ENCODE assay signal across 13 mouse cellular contexts in the genomic region with DNA sequence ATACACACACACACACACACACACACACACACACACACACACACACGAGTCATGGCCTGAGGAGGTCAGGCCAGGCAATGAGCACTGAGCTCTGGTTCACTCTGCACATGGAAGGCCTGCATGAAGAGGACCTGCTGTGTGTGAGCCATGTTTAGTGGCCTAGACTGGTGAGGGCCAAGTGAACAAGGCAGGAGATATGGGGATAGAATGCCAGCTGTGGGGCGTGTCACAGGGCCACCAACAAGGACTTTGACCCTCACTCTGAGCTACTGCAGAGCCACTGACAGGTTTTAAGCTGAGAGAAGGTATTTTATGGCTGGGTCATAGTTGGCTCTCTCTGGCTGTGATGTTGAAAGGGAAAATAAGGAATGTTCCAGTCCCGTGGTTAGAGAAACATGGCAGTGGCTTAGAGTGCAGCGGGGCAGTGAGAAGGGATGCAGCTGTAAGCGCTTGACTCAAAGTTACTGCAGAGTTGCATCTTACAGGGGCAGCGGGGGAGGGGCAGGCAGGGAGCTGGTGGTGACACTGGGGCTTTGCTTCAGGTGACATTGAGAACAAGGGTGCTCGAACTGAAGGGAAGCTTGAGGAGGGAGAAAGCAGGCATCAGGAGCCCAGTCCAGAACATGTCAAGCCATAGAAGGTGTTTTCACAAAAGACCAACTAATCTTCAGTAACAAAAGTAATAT.
DNase-seq lines count a peak whose midpoint lies in the region; ATAC-seq and TF ChIP-seq lines count a peak whose summit lies in the region.
"Had no signal": no experiment of that assay in that cellular context is flagged by ENCODE, and none has a peak within 500 bp of the region (broad histone marks: within the 10 kb centered on the region; RNA-seq: fewer than 3 reads in every experiment).

No protein-coding gene starts in this region.

- no peak overlapping the region for H3K4me2 ChIP-seq in hindbrain, embryonic 11.5 days (replicated peaks; ENCODE audit: low read depth, low read length)
- H3K4me2 ChIP-seq in hindbrain, embryonic 14.5 days (replicated peaks), result no peak overlapping the region
- no peak overlapping the region for H3K4me2 ChIP-seq in midbrain, embryonic 11.5 days
- H3K4me2 ChIP-seq in midbrain, embryonic 14.5 days (ENCODE audit: low read length), result no peak overlapping the region
- no peak overlapping the region for H3K4me2 ChIP-seq in stomach, postnatal 0 days (replicated peaks; ENCODE audit: low read depth)
- H3K4me2 ChIP-seq: heart, embryonic 15.5 days; neural tube, embryonic 12.5 days had no signal

- no peak overlapping the region for H3K27ac ChIP-seq in hindbrain, embryonic 11.5 days (ENCODE audit: low read depth, low read length)
- no peak overlapping the region for H3K27ac ChIP-seq in hindbrain, embryonic 14.5 days
- H3K27ac ChIP-seq in midbrain, embryonic 11.5 days (ENCODE audit: low read depth, low read length), result no peak overlapping the region
- no peak overlapping the region for H3K27ac ChIP-seq in midbrain, embryonic 14.5 days (replicated peaks; ENCODE audit: low read depth, low read length)
- no peak overlapping the region for H3K27ac ChIP-seq in stomach, postnatal 0 days (replicated peaks)
- H3K27ac ChIP-seq: heart, embryonic 15.5 days; neural tube, embryonic 12.5 days had no signal

- no peak for ATAC-seq in hindbrain, embryonic 11.5 days (ENCODE audit: low FRiP score)
- no peak for ATAC-seq in hindbrain, embryonic 14.5 days (ENCODE audit: low FRiP score)
- ATAC-seq in midbrain, embryonic 11.5 days (ENCODE audit: low FRiP score), result no peak
- ATAC-seq in midbrain, embryonic 14.5 days (ENCODE audit: low FRiP score, low TSS enrichment), result no peak
- peak; percentile 93 for ATAC-seq in stomach, postnatal 0 days (ENCODE audit: low FRiP score, low TSS enrichment)
- no peak for ATAC-seq in inflammation-experienced regulatory T-cells, adult 6 months
- ATAC-seq: forebrain, embryonic 16.5 days; midbrain, embryonic 16.5 days had no signal

- TF ChIP-seq EP300 in stomach, postnatal 0 days (optimal IDR thresholded peaks at IDR 0.05), result no peak

- H3K4me1 ChIP-seq in hindbrain, embryonic 11.5 days (replicated peaks; ENCODE audit: control insufficient read depth, insufficient read depth, low read length), result no peaks in the 10 kb centered on the region
- no peaks in the 10 kb centered on the region for H3K4me1 ChIP-seq in hindbrain, embryonic 14.5 days (replicated peaks; ENCODE audit: control insufficient read depth, insufficient read depth, low read length)
- H3K4me1 ChIP-seq in midbrain, embryonic 11.5 days (ENCODE audit: control insufficient read depth, insufficient read depth, low read length), result no peaks in the 10 kb centered on the region
- no peaks in the 10 kb centered on the region for H3K4me1 ChIP-seq in midbrain, embryonic 14.5 days (ENCODE audit: control insufficient read depth, insufficient read depth, low read length)
- no peaks in the 10 kb centered on the region for H3K4me1 ChIP-seq in stomach, postnatal 0 days (replicated peaks; ENCODE audit: control insufficient read depth, insufficient read depth)
- H3K4me1 ChIP-seq: neural tube, embryonic 12.5 days had no signal

- H3K27me3 ChIP-seq in hindbrain, embryonic 11.5 days (ENCODE audit: control insufficient read depth, insufficient read depth, low read length), result no peaks in the 10 kb centered on the region
- H3K27me3 ChIP-seq in hindbrain, embryonic 14.5 days (ENCODE audit: control insufficient read depth, insufficient read depth, low read length), result no peaks in the 10 kb centered on the region
- H3K27me3 ChIP-seq in midbrain, embryonic 11.5 days (ENCODE audit: control insufficient read depth, insufficient read depth, low read length), result no peaks in the 10 kb centered on the region
- no peaks in the 10 kb centered on the region for H3K27me3 ChIP-seq in midbrain, embryonic 14.5 days (ENCODE audit: control insufficient read depth, insufficient read depth, low read length)
- no peaks in the 10 kb centered on the region for H3K27me3 ChIP-seq in stomach, postnatal 0 days (ENCODE audit: control insufficient read depth, insufficient read depth, low read length)
- H3K27me3 ChIP-seq: CH12.LX; heart, embryonic 15.5 days; neural tube, embryonic 12.5 days had no signal

- H3K36me3 ChIP-seq in hindbrain, embryonic 11.5 days (ENCODE audit: control insufficient read depth, insufficient read depth, low read length), result no peaks in the 10 kb centered on the region
- peaks cover 24% of the 10 kb centered on the region for H3K36me3 ChIP-seq in hindbrain, embryonic 14.5 days (replicated peaks; ENCODE audit: control insufficient read depth, insufficient read depth)
- H3K36me3 ChIP-seq in midbrain, embryonic 11.5 days (ENCODE audit: control insufficient read depth, insufficient read depth, low read length), result no peaks in the 10 kb centered on the region
- H3K36me3 ChIP-seq in midbrain, embryonic 14.5 days (ENCODE audit: control insufficient read depth, insufficient read depth, low read length), result peaks cover 15% of the 10 kb centered on the region
- 0 out of 2 replicates have a peak, but pooled peaks cover 3% of the 10 kb centered on the region for H3K36me3 ChIP-seq in stomach, postnatal 0 days (ENCODE audit: control insufficient read depth, insufficient read depth, low read length)

- H3K9me3 ChIP-seq in hindbrain, embryonic 11.5 days (ENCODE audit: control insufficient read depth, low read length), result no peaks in the 10 kb centered on the region
- no peaks in the 10 kb centered on the region for H3K9me3 ChIP-seq in hindbrain, embryonic 14.5 days (ENCODE audit: control insufficient read depth, low read length)
- H3K9me3 ChIP-seq in midbrain, embryonic 11.5 days (ENCODE audit: control insufficient read depth, low read length), result no peaks in the 10 kb centered on the region
- H3K9me3 ChIP-seq in midbrain, embryonic 14.5 days (ENCODE audit: control insufficient read depth, low read length), result no peaks in the 10 kb centered on the region
- H3K9me3 ChIP-seq in stomach, postnatal 0 days (ENCODE audit: control insufficient read depth, low read length), result no peaks in the 10 kb centered on the region
- H3K9me3 ChIP-seq: heart, embryonic 15.5 days; neural tube, embryonic 12.5 days had no signal

- no peak for TF ChIP-seq CTCF in stomach, postnatal 0 days (IDR thresholded peaks at IDR 0.05; ENCODE audit: low read depth)

- H3K4me3 ChIP-seq in hindbrain, embryonic 11.5 days (ENCODE audit: low read depth, low read length), result no peak overlapping the region
- H3K4me3 ChIP-seq in hindbrain, embryonic 14.5 days (replicated peaks; ENCODE audit: low read length), result no peak overlapping the region
- H3K4me3 ChIP-seq in midbrain, embryonic 11.5 days (ENCODE audit: low read depth, low read length), result no peak overlapping the region
- no peak overlapping the region for H3K4me3 ChIP-seq in midbrain, embryonic 14.5 days (replicated peaks; ENCODE audit: low read depth, low read length)
- H3K4me3 ChIP-seq in stomach, postnatal 0 days (ENCODE audit: low read depth, low read length), result no peak overlapping the region
- H3K4me3 ChIP-seq: heart, embryonic 15.5 days; neural tube, embryonic 12.5 days had no signal

- 70% methylated on average over 7 of the region's 7 CpGs for WGBS in hindbrain, embryonic 11.5 days
- WGBS in hindbrain, embryonic 14.5 days, result 78% methylated on average over 7 of the region's 7 CpGs
- 72% methylated on average over 7 of the region's 7 CpGs for whole genome bisulfite sequencing in midbrain, embryonic 11.5 days
- WGBS in midbrain, embryonic 14.5 days, result 62% methylated on average over 7 of the region's 7 CpGs
- WGBS in stomach, postnatal 0 days, result 67% methylated on average over 7 of the region's 7 CpGs

- no peak overlapping the region for H3K9ac ChIP-seq in hindbrain, embryonic 11.5 days (ENCODE audit: low read depth, low read length)
- no peak overlapping the region for H3K9ac ChIP-seq in hindbrain, embryonic 14.5 days
- H3K9ac ChIP-seq in midbrain, embryonic 11.5 days (ENCODE audit: low read length), result no peak overlapping the region
- H3K9ac ChIP-seq in midbrain, embryonic 14.5 days (replicated peaks; ENCODE audit: low read length), result no peak overlapping the region
- no peak overlapping the region for H3K9ac ChIP-seq in stomach, postnatal 0 days (ENCODE audit: low read length)
- H3K9ac ChIP-seq: heart, embryonic 15.5 days; neural tube, embryonic 12.5 days had no signal

- DNase-seq in hindbrain, embryonic 11.5 days (ENCODE audit: low spot score), result peak; percentile 8
- no peak for DNase-seq in hindbrain, embryonic 14.5 days (ENCODE audit: low spot score)
- DNase-seq in midbrain, embryonic 11.5 days (ENCODE audit: low spot score, missing footprints), result peak; percentile 82
- no peak for DNase-seq in midbrain, embryonic 14.5 days
- peak; percentile 51 to 56 for DNase-seq in kidney, postnatal 4 days
- peak; percentile 65 for DNase-seq in stomach, postnatal 0 days (ENCODE audit: low spot score)
- DNase-seq in frontal cortex, postnatal 25 days (ENCODE audit: low spot score in 2 of 2), result no peak

Comparison
In these comparisons a context has a peak if more than half of its experiments do, and no peak if none do; other contexts are left out.
1. DNase-seq: peak in hindbrain, embryonic 11.5 days (single experiment), midbrain, embryonic 11.5 days (single experiment), kidney, postnatal 4 days (2 of 2) and stomach, postnatal 0 days (single experiment); none in hindbrain, embryonic 14.5 days (single experiment), midbrain, embryonic 14.5 days (single experiment) and frontal cortex, postnatal 25 days (0 of 2).